ENCODE assay signal across 8 mouse cellular contexts in genomic region chr15:68362081-68363057, GRCm38 (mm10).
DNase-seq lines count a peak whose midpoint lies in the region; ATAC-seq lines count a peak whose summit lies in the region.

No protein-coding gene starts in this region.

- H3K9me3 ChIP-seq in embryonic facial prominence, embryonic 10.5 days, result no peaks in the 10 kb centered on the region
- H3K9me3 ChIP-seq in liver, embryonic 11.5 days (ENCODE audit: control insufficient read depth, low read length), result no peaks in the 10 kb centered on the region
- H3K9me3 ChIP-seq in stomach, embryonic 15.5 days, result no peaks in the 10 kb centered on the region

- peak overlapping the region; percentile 76 for H3K4me2 ChIP-seq in liver, embryonic 11.5 days
- peak overlapping the region; percentile 74 for H3K4me2 ChIP-seq in stomach, embryonic 15.5 days

- H3K4me1 ChIP-seq in embryonic facial prominence, embryonic 10.5 days, result peaks cover 14% of the 10 kb centered on the region
- H3K4me1 ChIP-seq in liver, embryonic 11.5 days (replicated peaks; ENCODE audit: control insufficient read depth, insufficient read depth, low read length), result peaks cover 9% of the 10 kb centered on the region; the same call in 1 of the 2 replicates
- H3K4me1 ChIP-seq in stomach, embryonic 15.5 days, result peaks cover 7% of the 10 kb centered on the region; the same call in 1 of the 2 replicates

- peak overlapping the region; percentile 86 for H3K27ac ChIP-seq in embryonic facial prominence, embryonic 10.5 days (replicated peaks)
- H3K27ac ChIP-seq in liver, embryonic 11.5 days (ENCODE audit: low read depth, low read length), result peak overlapping the region; percentile 90
- peak overlapping the region; percentile 95 for H3K27ac ChIP-seq in stomach, embryonic 15.5 days

- no peaks in the 10 kb centered on the region for H3K36me3 ChIP-seq in embryonic facial prominence, embryonic 10.5 days (replicated peaks)
- H3K36me3 ChIP-seq in liver, embryonic 11.5 days (ENCODE audit: control insufficient read depth, insufficient read depth, low read length), result no peaks in the 10 kb centered on the region
- H3K36me3 ChIP-seq in stomach, embryonic 15.5 days, result no peaks in the 10 kb centered on the region

- peak; percentile 71 for DNase-seq in 416B (ENCODE audit: low read depth)
- peak; percentile 67 for DNase-seq in adrenal gland, postnatal 10 days
- peak; percentile 70 for DNase-seq in embryonic facial prominence, embryonic 10.5 days (ENCODE audit: low spot score)
- peak; percentile 65 to 75 for DNase-seq in heart, adult 18-20 months
- peak; percentile 62 for DNase-seq in kidney, adult 11 months
- peak; percentile 64 for DNase-seq in liver, embryonic 11.5 days (ENCODE audit: low spot score)

- ATAC-seq in liver, embryonic 11.5 days (replicated peaks; ENCODE audit: low FRiP score), result peak; percentile 49
- ATAC-seq in monocyte, adult 5-6 weeks (replicated peaks; ENCODE audit: insufficient number of reproducible peaks, low FRiP score, low TSS enrichment, poor library complexity, severe bottlenecking), result 0 out of 2 replicates have a peak, but pooled peaks have one; percentile 29
- ATAC-seq in stomach, embryonic 15.5 days (ENCODE audit: insufficient read depth, low FRiP score, low read depth), result peak; percentile 45

- peak overlapping the region; percentile 79 for H3K4me3 ChIP-seq in embryonic facial prominence, embryonic 10.5 days
- peak overlapping the region; percentile 85 for H3K4me3 ChIP-seq in liver, embryonic 11.5 days (ENCODE audit: low read depth, low read length)
- peak overlapping the region; percentile 92 for H3K4me3 ChIP-seq in stomach, embryonic 15.5 days (replicated peaks)

- WGBS in embryonic facial prominence, embryonic 10.5 days, result 1% methylated on average over 121 of the region's 121 CpGs
- WGBS in liver, embryonic 11.5 days, result under 1% methylated on average over 63 of the region's 121 CpGs
- WGBS in stomach, embryonic 15.5 days, result under 1% methylated on average over 72 of the region's 121 CpGs

- H3K27me3 ChIP-seq in embryonic facial prominence, embryonic 10.5 days (replicated peaks; ENCODE audit: low read depth, poor library complexity, severe bottlenecking), result no peaks in the 10 kb centered on the region
- no peaks in the 10 kb centered on the region for H3K27me3 ChIP-seq in liver, embryonic 11.5 days (replicated peaks; ENCODE audit: control insufficient read depth, insufficient read depth, low read length)
- H3K27me3 ChIP-seq in stomach, embryonic 15.5 days (replicated peaks), result no peaks in the 10 kb centered on the region

- peak overlapping the region; percentile 70 for H3K9ac ChIP-seq in liver, embryonic 11.5 days (ENCODE audit: low read depth, low read length)
- H3K9ac ChIP-seq in stomach, embryonic 15.5 days, result peak overlapping the region; percentile 82

Comparison
In these comparisons a context has a peak if more than half of its experiments do, and no peak if none do; other contexts are left out.
1. Peak in every context shown above with its lines: DNase-seq, ATAC-seq, H3K4me3 ChIP-seq and H3K27ac ChIP-seq.